Mouse (Mus musculus) T-cell, adult 2 months (primary cell): ENCODE measurements around the gene Stard13.

Source experiments
- DNase-seq: peaks from one replicate; pipeline ENCODE4 v3.0.0; 2022; ENCODE audit warnings: low spot score

The Stard13 gene

DNA sequence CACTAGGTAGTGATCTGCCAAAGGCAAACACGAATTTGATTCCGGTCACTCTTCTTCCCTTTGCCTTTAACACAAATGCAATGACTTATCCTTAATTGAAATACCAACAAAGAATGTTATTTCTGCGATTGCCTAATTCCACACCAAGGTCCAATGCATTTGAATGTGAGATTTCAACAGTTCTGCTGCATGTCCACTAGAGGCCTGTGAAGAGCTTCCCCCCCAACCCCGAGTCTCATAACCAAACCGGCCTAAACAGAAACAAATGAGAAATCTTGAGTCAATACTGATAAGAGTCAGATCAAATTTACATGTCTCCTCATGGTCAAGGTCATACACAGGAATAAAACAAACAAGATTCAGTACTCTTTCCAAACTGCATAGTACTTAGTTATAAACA lies 91.4 kb downstream of the Stard13 start:
- no peak for DNase-seq

DNA sequence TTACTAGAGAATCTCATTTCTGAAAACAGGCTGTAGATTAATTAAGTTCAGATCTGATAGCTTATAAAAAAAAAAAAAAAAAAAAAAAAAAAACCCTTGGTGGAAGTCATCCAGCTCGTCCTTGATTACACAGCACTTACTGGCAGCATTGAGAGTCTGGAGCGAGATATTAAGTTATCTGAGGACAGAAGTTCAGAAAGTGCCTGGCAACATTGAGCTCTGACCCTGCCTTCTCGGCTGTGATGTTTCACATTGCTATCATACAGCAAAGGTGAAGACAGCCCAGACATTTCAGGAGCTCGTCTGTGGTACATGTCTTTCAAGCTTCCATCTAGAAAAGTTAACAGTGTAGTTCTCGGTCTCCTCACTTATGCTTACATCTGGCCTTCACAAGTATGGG lies 95.7 kb downstream of the Stard13 start:
- DNase-seq: no peak

DNA sequence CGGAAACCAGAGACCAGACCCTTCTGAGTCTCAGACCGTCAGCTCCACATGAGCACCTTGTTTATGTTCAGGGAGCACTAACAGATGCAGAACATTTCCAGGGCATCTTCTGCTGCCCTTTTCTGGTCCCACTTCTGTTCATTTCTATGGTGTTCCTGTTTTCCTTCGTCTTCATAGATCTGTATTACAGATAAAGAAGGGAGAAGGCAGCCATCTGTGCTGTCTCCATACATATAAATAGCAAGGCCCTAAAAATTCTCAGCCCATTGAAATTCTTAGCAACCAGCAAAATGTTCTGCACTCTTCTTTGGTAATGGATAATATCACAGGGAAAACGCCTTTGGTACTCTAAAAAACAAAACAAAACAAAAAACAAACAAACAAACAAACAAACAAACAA lies 96.3 kb downstream of the Stard13 start:
- DNase-seq: no peak

DNA sequence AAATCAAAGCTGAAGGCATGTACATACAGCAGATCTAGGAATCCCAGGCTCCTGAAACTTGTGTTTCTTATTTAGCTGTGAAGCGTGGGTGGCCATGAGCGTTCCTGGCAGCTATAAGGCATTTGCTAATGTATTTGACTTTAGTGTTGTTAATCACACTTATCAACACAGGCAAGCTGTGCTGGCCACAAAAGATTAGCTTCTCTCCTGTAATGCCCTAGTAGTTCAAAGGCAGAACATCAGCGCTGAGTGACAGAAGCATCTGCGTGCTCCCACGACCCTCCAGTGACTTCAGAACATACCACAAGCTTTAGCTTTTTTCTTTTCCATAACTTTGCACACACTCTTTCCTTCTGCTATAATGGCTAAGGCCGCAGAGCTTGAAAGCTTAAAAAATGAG lies 97.7 kb downstream of the Stard13 start:
- DNase-seq: no peak

DNA sequence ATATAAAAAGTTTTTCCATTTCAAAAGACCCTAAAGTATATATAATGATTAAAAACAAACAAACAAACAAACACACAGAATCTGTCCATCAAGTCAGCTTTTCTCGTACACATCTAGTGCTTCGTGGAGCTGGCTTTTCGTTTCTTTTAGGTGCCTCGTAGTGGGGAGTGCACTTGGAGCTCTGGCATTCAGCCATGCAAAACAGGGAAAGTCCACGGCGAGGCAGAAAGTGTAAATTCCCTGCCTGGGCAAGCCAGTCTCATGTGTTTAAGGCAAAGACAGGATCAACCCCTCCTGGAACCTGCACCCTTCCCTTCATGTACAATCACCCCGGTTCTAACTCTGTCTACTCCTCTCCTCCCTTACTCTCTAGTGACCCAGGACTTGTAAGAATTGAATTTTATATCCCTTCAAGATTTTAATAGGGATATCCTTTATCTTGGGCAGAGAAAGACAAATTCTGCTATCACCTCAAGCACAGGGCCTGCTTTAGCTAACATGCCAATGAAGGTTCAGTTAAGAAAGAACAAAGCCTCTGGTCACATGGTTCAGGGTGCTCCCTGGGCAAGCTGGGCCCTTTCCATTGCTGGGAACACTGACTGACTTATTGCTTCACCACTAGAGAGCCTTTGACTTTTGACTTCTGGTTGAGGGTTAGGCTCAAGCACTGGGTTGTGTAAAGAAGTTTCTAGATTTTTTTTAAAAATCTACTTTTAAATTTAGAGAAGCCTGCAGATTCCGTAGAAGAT lies 98.4 kb downstream of the Stard13 start:
- no peak for DNase-seq

DNA sequence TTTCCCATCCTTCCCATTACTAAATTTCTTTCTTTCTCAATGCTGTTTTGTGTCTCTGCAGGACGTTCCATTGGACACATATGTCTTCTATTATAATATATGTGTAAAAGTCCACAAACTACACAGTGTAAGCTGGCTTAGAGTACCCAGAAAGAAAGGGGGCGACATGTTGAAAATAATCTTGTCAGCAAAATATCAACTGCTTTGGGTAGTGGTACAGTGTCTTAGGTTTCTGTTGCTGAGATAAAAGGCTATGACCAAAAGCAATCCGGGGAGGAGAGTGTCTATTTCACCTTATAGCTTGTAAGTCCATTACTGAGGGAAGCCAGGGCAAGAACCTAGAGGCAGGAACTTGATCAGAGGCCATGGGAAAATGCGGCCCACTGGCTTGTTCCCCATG lies 99.4 kb downstream of the Stard13 start:
- no peak for DNase-seq

DNA sequence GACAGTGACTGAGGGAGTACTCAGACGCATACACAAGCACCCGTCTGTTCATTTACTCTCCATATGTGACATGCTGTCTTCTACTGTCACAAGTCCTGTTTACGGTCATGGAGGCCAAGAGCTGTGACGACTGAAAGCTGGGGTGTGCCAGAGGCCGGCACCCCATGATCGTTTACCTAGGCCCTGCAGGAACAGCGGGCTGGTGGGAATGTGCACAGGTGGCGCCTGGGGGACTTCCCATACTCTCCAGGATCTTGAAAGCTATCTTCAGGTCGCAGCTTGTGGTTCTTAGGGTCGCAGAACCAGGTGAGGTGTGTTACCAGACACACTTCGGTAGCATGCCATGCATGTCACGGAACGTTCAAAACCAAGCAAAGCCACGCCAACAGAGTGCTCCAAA lies 99.9 kb downstream of the Stard13 start:
- no peak for DNase-seq

DNA sequence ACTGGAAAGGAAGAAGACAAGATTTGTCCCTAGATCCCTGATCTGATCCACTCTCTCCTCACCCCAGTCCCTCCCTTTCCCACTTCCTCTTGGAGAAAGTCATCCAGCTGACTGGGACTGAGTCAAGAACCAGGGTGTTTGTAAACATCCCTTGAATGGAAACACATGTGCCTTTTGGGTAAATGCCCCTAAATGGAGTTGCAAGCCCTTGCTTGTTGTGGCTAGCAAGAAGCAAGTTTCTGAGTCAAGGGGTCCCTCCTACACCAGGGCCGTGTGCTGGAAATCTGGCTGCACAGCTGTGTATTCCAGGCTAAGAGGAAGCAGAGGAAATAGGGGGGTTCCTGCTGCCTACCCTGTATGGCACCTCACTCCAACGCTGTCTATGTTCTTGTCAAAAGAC lies 103.9 kb downstream of the Stard13 start:
- no peak for DNase-seq

DNA sequence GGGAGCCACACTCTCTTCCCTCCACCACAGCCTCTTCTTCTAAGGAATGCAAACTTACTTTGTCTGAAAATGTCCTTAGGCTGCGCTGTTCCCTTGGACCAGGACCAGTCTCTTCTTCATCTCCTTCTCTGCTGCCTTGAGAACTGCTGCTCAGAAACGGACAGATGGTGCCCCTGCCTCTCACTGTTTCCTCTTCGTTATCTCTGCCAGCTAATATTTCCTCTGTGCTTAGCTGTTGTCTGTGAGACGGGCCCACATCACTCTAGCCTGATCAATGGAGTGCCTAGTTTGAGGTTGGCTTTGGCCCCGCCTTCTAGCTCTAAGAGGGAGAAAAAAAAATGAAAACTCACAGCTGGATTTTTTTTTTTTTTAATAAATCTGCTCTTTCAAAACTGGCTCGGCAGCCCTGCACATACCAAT lies 106.3 kb downstream of the Stard13 start:
- DNase-seq: no peak

DNA sequence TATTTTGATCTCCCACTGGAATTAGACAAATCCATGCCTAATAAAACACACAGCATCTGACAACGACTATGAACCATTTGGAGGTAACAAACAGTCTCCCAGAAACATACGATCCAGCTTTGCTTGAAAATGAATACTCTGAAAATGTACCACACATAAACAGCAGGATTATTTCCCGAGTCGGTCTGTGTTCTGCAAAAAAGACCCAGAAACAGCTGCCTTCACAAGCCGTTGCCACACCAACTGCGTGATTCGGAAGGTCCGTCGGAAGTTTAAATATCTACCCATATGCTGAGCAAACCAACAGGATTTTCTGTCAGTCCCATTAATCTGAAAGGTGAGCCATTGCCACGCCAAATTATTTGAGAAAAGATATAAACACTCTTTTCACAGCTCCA lies 107.0 kb downstream of the Stard13 start:
- no peak for DNase-seq

DNA sequence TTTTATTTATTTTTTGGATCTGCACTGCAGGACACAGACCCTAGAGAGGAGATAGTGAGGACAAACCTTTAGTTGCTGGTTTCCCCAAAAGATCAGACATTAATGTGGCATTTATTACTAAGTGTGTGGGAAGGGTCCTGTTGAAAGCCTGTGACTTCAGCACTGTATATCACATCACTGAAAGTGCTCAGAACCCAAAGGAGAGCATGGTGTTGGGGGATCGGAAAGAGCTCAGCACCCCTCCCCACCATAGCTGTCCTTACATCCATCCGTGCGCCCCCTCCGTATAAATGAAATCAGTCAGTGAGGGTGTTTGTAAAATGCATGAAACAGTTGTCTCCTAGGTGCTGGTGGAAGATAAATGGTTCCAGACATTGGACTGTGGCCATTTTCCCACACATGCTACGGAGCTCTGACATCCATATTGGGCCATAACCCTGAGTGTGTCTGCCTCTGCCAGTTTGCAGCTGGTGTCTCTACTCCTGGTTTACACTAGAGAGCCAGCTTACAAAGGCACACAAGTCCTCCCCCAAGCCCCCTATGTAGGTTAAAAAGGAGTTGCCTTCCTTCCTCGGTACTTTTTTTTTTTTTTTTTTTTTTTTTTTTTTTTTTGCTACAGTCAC lies 107.5 kb downstream of the Stard13 start:
- DNase-seq: no peak

DNA sequence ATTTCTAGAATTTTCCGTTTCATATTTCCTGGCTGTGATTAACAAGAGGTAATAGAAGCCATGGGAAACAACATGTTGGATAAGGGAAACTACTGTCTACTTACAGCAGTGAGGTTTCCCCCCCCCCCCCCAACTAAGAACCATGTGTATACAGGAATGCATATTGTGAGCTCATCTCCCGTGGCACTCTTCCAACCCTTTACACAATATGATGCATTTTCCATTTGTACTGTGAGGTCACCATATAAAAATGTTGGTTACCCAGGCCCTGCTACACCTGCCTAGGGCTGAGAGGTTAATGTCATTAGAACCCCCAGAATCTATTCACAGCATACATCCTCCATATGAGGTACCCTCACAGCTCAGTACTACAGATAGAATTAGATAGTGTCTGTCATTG lies 115.8 kb downstream of the Stard13 start:
- no peak for DNase-seq

DNA sequence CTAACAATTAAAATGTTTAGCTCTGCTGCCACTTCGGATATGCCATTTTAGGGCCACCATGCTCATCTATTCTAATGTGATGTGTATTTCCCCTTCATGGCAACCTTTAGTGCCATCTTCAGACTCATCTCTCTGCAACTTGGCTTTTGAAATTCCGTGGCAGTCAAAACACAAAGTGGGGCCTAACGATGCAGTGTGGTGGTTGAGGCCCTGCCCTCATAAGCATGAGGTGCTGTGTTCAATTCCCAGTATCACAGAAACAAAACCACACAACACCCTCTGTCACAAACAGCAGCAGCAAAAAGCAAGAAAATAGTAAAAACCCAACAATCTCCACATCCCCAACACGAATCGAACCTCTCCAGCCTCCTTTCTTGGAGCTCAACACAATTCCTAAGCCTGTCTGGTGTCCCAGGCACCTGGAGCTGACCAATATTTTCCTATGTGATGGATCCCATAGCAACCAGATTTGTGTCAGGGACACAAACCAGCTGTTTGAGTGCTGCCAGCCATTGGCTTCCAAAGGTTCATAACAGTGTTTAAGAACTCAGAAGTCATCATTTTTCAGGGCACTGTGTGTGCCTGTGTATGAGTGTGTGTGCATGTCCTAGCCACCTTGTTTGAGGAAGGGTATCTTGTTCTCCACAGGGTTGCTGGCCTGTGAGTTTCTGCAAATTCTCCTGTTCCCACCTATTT lies 117.3 kb downstream of the Stard13 start:
- DNase-seq: no peak

DNA sequence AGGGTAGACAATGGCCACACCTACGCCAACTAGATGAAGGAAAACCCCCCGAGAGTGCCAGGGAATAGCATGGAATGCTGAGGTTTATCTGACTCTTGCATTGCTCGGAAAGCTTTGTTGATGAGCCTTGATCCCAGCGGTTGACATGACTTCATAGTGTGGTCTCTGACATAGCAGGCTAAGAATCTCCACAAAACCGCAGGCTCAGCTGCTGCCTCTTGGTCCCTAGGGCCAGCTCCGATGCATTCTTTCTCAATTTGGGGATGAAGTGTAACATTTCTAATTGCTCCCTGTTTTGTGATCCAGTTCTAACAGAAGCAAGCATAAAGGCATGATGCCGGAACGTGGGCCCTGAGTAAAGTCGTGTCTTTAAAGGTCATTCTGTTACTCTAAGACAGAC lies 120.9 kb downstream of the Stard13 start:
- DNase-seq: no peak

DNA sequence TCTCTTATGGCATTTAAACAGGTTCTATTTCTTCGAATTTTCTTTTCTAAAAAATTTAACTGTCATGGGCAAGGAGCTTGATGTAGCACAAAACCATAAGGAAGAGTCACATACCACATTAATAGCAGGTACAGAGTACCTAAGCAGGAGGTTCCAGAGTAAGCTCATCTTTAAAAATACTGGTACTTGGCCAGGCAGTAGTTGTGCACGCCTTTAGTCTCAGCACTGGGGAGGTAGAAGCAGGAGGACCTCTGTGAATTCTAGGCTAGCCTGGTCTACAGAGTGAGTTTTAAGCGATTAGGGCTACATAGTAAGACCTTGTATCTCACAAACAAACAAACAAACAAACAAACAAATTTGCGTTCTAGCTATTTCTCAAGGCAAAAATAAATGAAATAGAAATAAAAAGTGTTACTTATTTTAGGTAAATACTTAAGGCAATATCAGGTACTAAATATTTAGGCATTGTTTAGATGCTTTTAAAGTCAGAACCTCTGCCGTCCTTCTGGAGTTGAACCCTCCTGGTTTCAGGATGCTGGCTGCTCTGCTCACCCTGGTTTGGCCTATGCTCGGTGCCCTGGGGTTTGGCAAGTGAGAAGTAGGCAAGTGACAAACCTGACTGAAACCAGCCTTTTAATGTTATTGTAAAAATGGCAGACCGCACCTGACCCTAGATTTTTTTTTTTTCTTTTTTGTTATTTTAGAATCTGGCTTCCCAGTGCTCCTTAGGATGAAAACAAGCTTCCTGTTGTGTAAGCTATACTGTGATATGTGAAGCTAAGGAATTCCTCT lies 122.4 kb downstream of the Stard13 start:
- no peak for DNase-seq

DNA sequence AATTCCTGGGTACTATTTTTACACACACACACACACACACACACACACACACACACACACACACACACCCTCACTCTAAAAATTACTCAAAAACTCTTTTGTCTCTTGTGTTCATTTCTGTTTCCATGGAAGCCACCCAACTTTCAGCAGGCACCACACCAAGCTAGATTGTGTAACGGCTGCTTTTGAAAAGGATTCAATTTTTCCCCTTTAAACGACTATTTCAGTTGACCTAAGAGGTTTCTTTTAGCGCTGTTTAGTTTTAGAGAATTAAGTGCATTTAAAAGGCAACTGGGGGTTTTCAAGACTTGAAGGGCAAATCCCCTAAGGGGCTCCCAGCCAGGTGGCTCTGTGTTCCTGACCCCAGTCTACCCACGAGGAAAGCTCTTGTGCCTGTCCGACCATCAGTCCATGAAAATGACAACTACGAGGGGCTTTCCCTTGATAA lies 123.2 kb downstream of the Stard13 start:
- no peak for DNase-seq

DNA sequence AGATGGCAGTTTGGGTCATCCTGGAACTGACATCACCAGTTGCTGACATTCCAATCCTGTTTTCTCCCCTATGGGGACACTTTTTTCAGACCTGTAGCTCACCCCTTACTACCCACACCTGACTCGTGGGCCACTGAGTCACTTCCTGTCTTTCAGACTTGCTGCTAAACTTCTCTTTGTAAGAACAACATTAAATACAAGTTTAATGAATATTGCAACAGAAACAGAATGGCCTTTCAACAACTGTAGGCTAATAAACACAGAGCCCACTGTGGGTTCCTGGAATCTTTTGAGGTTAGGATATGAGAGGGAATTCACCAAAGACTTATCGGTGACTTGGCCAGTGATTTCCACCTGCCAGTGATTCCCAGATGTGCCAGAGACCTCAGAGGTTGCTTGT lies 123.8 kb downstream of the Stard13 start:
- DNase-seq: no peak

DNA sequence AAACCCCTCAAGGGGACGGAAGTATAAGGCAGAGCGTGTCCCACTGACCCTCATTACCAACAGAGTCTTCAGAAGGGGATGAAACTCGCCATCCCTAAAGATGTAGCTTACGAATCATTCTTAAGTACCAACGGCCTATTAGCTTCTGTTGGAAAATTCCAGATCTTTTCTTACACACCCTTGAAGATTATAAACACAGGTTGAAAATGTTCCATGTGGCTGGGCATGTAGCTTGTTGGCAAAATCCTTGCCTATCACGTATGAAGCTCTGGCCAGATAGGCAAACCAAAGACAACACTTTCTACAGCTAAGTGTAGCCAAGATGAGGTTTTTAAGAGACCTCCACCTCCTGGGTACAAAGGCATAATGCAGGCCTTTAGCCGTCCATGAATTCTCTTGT lies 124.7 kb downstream of the Stard13 start:
- DNase-seq: no peak

DNA sequence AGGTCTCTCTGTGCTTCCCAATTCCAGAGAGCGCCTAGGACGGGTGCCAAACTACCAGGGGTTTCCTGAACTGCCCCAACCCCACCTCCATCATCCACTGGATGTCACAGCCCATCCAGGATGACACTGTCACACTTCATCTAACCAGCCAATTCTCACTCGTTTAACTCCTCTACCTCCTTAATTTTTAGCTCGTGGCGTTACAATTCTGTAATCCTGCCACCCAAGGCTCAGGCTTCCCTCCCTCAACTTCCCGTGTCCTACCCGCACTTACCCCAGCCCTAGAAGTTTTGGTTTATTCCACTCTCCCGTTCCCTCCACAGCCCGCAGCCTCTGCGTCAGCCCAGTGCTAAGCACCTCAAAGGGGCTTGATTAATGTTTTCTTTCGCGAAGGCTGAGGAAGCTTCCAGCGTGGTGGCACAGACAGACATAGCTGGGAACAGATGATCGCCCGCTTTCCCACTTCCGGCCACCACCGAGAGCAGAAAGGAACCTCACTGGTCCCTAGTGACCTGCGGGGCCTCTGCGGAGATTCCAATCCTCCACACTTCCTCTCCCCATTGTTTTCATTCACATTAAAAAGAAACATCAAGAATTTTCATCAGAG lies 125.2 kb downstream of the Stard13 start:
- no peak for DNase-seq

DNA sequence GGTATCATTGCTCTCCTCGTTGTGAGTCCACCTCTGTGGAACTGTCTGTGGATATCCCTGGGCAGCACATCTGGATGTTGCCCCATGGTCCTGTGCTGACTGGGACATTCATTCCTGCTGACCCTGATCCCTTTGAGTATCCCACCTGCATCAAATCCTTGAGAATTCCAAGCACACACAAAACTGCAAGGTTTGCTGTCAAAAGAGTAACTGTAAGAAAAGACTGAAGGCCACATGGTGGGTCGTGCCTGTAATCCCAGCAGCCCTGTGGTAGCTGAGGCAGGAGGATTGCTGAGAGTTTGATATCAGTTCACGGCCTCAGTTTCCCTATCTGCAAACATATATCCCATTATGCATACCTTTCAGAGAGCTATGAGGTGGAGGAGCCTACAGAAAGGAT lies 126.8 kb downstream of the Stard13 start:
- no peak for DNase-seq

DNA sequence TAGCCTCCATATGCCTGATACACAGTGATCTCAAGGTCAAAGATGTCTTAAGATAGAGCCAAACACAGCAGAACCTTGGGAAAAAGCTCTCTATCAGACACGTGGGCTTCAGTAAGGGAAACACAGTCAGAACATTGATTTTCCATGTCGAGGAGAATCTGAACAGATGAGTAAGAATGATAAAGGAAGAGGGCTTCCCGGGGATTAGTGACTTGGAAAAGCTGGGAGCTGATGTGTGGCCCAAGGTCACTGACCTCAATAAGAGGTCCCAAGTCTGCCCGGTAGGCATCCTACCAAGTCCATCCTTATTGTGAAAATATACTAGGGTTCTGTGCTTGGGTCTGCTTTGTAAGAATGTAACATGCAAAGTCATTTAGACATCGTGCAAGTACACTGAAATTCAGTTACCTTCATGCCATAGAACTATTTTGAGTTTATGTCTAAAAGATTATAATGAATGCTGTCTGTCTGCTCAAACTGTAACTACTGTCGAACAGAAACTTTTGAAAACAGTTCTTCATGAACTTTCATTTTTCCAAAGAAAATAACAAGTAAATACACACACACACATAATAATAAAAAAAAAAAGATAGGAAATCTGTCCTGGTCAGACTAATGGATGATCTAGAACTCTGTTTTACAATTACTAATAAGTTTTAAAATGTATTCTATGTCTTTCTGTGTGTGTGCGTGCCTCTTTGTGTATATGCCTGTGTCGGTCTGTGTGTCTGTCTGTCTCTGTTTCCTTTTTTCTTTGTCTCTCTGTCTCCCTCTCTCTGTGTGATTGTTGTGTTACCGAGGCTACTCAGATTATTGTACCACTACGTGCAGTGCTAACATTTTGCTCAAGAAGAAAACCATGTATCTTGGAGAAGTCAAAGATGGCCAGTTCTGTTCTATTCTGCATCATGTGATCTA lies 128.3 kb downstream of the Stard13 start:
- DNase-seq: no peak
